Mouse (Mus musculus) ovary, postnatal 10 days (tissue): ENCODE results near the gene Relb.

ENCODE experiments used
- DNase-seq: peaks from one replicate; pipeline ENCODE4 v3.0.0; 2022; ENCODE audit warnings: low spot score

Relb gene

DNA sequence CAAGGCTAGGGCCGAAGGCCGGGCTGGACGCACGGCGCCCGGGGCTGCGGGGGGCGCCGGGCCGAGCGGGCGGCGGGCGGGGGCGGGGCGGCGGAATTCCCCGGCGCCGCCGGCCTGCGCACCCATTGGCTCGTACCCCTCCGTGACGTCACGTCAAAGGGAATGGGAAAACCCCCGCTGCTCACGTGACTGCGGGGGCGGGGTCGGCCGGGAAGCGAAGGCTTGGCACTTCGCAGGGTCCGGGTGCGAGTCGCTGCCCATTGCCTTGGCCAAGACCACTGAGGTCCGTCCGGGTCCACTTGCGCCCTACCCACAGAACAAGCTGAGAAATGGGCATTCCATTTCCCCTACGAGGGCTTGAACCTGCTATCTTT is at the start of gene Relb:
Gene Relb, minus strand, starts transcription at position 78 of the 374 bp plus-strand sequence.
- DNase-seq = peak; percentile 83

DNA sequence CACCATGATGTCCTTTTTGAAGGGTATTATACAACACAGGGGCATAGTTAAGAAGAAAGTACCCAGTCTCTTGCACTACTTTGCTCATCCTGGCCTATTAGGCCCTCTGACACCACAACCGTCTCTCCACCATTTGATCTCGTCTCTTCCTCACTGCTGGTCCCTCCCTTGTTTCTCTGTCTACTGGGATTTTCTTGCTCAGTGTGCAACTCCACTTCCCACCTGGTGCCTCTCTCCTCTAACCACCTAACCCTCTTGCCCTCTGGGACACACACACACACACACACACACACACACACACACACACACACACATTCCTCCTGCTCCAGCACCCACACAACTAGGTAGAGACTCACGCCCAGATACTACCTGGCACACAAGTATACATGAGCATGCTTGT is 49.7 kb upstream of the Relb start:
- no peak for DNase-seq

DNA sequence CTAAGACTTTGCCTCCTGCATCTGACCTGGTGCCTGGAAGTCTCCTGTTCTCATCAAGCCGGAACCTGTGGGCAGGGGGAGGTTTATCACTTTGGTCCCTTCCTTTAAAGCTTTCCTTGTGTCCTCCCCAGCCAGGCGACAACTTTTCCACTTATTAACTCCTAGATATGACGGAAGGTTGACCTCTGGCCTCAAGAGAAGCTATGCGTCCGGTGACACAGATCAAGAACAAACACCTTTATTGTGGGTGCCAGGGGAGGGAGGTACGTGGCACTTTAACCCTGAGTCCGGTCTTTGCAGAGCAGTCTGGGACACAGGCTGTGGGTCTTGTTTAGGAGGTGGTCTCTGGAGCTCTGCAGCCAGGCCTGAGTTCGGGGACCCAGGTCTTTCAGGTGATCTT is 48.6 kb upstream of the Relb start, which contains the start of gene Apoc2:
Gene Apoc2, minus strand, starts transcription at position 70 of the 400 bp plus-strand sequence.
- DNase-seq = no peak

DNA sequence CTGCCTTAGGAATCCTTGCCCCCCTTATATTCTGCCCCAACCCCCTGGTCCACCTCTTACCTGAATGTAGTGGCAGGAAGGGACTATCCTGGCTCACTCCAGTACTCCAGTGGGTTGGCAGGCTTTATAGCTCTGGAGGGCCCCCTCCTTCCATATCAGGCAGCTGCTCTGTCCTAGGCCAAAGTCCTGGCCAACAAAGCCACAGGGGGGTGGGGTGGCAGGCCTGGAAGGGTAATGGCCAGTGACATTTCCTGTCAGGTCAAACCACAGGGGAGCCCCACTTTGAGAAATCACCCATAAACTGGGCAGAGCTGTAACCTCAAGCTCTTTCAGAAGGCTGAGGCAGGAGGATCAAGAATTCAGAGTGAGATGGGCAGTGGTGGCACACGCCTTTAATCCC is 47.4 kb upstream of the Relb start:
- DNase-seq = no peak

DNA sequence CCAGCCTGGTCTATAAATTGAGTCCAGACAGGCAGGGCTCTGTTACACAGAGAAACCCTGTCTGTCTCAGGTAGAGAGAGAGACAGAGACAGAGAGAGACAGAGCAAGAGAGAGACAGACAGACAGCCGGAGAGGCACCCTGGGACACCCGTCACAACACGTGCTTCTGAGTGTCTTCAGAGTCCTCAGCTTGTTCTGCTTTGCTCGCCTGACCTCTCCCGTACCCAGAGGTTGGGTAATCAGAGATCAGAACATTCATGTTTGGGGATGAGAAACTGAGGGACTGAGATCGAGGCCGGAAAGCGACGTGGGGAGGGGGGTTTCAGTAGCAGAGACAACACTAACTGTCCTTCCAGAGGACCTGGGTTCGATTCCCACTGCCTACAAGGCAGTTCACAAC is 46.6 kb upstream of the Relb start:
- DNase-seq = no peak

DNA sequence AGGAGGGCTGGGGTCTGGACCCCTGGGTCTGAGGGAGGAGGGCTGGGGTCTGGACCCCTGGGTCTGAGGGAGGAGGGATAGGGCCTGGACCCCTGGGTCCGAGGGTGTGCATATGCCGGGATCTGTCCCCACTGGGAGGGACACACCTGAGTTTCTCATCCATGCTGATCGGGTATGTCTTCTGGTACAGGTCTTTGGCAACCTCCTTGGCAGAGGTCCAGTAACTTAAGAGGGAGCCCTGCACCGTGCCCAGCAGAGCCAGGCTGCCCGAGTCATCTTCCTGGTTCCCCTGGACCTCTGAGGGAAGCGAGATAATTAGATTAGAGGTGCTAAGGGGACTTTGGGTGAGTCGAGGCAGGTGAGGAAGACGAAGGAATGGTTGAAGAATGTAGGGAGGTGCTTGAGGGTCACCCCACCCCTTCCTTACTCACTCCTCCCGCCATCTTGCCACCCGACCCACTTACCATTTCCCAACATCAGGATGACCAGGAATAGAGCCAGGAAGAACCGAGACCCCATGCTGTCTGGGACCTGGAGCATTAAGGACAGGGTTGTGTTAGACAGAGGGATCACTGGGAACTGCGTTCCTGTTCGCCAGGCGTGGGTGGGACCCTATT is 44.0 kb upstream of the Relb start:
- DNase-seq = no peak

DNA sequence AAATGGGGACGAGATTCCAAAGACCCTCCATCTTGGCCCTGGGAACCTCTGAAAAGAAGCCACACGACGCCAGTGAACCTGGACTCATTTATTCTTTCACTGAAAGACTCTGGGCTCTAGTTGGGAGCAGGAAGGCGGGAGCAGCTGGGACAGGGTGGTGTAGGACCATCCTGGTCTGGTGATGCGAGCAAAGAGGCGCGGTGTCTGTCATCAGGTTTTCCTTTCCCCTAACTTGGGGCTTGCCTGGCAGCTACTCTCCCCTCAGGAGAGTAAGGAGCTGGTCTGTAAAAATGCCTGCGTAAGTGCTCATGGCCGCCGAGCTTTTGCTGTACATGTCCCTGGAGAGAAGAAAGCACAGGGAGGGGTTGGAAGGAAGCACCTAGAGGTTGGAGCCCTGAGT is 42.3 kb upstream of the Relb start:
- DNase-seq = no peak

DNA sequence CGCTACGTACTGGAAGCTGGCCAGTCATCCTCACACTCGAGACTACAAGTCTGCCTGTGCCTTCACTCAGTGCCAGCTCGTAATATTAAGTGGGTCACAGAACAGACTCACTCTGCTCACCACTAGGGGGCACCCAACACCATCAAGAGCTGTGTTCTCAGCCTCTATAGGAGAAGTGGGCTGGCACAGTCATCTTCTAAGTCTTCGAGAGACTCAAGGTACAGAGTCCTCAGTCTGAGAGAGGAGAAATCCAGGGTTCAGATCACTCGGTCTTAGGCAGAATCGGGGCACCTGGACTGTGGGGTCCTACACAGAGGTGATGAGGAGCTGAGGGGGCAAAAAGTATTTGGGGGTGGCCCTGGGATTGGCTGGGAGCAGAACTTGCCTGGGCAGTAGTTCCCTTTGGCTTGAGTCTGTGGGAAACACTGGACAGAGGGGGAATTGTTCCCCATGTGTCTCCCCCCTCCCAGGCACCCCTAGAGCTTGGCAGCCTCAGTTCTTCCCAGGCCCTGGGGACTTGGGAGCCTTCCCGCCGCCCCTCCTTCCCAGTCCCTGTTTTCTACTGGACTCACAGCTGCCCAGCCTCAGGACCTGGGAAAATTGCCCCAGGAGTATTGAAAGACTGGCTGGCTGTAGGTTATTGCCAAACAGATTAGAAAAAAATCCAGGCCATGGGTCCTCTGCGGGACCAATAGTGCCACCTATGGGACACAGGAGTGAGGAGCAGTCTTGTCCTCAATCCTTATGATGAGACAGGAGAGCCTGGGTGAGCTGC is 39.9 kb upstream of the Relb start:
- DNase-seq = peak; percentile 78

DNA sequence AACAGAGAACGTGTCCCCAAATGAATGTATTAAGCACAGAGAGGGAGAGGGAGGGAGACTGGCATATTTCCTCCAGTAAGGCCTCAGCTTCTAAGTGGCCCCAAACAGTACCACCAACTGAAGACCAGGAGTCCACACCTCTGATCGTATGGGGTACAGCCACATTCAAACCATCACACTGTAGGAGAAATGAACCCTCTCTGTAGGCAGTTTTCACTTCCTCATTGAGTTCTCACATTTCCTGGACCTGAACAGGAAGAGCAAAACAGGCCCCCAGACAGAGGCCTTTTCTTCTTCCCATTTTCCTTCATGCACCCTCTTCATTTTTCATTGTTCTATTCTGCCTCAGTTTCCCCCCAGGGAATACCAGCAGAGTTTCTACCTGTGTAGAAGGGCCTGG is 38.2 kb upstream of the Relb start:
- no peak for DNase-seq

DNA sequence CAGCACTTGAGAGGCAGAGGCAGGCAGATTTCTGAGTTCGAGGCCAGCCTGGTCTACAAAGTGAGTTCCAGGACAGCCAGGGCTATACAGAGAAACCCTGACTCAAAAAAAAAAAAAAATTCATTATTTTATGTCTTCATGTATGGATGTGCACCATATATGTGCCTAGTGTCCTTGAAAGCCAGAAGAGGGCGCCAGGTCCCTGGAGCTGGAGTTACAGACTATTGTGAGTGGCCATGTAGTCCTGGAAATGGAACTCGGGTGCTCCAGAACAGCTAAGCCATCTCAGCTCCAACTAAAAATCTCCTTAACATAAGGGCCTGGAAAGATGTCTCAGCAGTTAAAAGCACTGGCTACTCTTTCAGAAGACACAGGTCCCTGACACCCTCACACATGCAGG is 37.5 kb upstream of the Relb start:
- DNase-seq = no peak

DNA sequence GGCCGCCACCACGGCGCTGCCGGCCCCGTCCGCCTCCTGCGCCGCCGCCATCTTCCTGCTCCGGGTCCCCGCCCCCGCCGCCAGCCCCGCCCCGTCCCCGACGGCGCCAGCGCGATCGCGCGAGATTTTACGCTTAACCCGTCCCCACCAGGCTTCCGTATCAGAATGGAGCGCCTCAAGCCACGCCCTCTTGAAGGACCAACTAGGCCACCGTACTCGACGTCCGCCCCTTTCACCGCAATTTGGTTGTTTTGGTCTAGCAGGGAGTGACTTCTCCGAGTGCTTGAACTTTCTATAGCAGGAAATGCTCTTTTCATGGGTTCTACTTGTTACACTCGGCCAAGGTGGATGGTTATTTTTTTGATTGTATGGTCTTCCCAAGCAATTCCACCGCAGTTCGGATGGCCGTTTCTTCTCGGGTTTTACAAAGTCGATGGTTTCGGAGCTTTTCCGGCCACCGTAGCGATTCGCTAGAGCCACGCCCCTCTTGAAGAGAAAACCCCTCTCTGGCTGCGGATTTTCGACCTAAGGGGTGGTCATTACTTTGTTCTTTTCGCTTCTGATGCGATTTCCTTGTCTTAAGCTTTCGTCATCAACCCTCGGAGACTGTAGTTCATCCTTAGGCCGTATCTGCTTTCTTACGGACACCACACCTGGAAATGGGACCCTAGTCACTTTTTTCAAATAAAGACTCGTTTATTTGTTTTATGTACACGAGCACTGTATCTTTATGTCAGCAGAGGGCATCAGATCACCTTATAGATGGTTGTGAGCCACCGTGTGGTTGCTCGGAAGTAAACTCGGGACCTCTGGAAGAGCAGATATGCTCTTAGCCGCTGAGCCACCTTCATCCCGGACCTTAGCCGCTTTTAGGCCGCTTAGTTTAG is 36.0 kb upstream of the Relb start, which contains the start of gene Clptm1:
Gene Clptm1, minus strand, starts transcription at position 79 of the 887 bp plus-strand sequence.
- DNase-seq = peak; percentile 92

DNA sequence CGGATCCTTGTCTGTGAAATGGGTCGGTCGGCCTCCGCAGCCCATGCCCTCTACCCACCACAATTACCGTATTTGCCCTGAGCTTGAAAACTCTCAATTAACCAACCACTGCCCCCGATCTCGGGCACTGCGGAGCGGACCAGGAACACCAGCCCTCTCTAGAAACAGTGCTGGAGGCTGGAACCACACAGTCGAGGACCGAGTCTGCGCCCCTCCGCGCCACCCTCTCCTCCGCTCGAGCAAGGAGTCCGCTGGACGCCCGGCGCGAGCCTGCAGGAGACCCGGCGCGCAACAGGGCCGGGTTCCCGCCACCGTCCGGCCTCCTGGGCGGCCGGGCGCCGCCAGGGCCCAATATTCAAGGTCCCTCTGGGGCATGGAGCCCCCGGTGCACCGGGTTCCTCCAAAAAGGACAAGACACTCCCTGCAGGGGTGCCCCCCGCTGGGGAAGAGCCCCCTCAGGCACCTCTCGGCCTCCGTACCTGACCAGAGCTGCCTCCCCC is 35.3 kb upstream of the Relb start:
- no peak for DNase-seq

DNA sequence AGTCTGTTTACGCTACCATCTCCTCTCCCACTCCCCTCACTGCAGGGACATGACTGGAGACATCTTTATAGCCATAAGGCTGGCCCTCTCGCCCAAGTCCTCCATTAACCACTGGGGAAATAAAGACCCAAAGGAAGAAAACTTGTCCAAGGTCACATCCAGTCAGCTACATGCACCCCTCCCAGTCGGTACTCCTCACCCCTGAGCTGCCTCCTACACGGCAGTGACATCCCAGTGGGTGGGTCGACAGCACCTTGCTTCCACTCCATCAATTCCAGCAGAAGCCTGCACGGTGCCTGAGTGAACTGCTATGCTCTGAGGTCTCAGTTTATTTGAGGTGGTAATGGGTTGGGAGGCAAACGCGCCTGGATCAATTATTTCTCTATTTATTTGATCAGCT is 34.7 kb upstream of the Relb start:
- DNase-seq = no peak

DNA sequence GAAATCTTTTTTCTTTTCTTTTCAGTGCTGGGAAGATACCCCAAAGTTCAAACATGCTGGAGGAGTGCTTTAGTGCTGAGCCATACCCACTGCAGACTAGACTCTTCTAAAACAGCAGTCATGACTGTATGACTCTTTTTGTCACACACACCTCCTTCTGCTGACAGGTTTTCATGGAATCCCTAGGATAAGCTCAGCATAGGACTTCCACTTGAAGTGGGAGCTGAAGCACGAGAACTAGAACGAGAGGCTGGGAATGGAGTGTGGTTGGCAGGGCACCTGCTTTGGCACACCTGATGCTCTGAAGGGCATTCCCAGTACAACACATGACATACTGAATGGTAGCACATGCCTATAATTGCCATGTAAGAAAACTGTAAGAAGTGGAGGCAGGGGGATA is 23.4 kb upstream of the Relb start:
- DNase-seq = no peak

DNA sequence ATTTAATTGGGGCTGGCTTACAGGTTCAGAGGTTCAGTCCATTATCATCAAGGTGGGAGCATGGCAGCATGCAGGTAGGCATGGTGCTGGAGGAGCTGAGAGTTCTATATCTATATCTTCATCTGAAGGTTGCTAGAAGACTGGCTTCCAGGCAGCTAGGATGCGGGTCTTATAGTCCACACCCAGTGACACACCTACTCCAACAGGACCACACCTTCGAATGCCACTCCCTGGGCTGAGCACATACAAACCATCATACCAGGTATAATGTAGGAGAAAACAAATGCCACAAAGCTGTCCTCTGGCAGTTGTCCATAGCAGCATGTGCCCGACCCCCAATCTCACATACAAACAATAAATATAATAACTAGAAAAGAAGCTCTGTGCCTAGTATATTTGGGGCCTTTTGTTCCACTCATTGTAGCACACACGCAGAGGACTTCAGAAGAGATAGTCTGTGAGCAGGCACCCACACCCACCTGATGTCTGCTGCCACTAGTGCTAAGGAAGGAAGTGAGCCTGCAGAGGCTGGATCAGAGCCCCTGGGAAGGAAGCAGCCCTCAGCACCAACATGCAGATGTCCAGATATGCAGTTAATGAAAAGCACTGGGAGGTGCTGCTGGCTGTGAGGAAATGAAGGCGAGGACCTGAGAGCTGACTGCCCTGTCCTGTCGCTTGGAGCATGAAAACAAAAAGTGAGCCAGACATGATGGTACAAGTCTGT is 22.0 kb upstream of the Relb start:
- no peak for DNase-seq

DNA sequence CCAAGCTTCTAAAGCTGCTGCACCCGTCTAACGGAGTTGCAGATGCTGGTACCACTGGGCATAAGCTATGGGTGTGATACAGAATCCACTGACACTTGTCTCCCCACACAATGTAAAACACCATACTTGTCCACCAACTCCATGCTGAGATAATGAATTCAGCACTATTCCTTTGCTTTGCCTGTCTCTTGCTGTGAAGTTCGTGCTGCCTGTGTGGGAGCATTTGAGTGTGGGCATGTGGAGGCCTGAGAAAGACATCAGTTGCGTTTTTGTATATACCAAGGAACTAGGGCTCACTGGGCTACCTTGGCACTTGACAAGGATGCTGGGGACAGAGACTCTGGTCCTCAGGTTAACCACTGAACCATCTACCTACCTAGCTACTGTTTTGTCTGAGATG is 12.0 kb upstream of the Relb start:
- DNase-seq = no peak

DNA sequence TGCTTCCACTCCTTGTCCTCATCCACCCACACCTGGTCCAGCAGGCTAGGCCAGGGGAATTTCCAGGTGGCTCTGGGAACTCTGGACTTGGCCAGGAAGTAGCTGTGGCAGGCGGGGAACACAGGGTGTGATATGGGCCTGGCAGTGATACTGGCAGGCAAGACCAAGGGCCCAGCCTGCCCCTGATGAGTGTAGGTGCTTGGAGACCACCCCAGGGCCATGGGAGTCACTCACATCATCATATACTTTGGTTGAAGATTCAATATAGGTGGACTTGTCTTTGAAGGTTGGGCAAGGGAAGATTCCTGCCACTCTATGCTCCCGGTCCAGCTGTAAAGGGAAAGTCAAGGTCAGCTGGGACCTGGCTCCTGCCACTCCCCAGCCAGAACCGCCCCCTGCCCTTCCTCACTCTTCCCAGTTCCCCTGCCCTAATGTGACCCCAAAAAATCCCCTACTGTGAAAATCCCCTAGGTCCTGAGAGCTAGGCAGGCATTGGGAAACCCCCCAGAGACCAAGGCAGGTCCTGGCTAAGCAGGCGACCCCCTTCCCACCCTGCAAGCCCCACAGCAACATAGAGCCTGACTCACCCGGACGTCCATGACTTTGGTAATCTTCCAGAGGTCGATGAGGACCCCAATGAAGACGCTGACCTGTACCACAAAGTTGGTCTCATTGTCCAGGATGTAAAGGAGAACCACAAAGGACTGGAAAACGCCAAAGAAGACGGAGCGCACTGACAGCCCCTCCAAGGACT is 6.0 kb upstream of the Relb start:
- no peak for DNase-seq

DNA sequence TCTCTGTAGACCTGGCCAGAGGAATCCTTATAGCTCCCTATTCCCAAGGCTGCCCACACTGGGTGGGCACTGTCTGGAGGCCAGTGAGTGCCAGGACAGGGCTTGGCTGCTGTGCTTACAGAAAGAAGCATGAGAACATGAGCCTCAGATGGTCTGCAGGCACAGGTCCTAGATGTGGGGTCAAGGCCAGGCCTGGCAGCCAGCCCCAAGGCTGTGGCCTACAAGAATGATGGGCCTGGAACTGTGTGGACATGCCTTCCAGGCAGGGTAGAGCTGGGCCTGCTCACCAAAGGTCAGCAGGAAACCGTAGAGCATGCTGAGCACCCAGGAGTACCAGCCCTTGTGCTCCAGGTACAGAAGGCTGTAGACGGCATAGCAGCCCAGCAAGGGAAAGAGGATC is 5.4 kb upstream of the Relb start:
- no peak for DNase-seq

DNA sequence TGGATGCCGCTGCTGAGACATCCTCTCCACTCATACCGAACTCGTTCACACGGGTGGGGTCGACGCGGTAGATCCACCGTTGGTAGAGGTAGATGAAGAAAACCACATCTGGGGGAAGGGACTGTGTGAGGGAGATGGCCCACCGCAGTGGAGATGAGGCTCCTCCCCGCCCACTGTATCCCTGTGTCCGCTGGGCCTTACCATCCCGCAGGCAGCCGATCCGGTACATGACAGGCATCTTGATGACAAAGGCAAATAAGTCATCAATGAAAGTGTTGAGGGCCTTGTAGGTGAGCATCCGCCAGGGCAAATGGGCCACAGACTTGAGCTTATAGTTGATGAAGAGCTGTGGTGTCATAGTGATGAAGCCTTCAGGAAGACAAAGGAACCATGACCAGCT is 4.6 kb upstream of the Relb start:
- no peak for DNase-seq

DNA sequence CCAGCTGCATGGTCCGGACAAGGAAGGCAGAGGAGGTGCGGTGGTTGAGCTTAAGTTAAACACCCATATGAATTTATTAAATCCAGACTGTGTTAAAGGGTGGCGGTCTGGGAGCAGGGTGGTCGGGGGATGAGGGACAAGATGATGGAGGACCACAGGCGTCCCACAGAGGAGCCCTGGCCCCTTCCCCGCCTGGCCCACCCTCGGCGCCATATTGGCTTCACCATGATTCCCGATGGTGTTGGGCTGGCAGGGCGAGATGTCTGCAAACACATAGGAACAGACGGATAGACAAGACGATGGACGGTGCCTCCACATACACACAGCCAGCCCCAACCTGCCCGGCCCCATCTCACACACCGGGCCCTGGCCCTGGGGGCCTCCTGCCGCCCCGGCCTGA is 4.0 kb upstream of the Relb start:
- no peak for DNase-seq

DNA sequence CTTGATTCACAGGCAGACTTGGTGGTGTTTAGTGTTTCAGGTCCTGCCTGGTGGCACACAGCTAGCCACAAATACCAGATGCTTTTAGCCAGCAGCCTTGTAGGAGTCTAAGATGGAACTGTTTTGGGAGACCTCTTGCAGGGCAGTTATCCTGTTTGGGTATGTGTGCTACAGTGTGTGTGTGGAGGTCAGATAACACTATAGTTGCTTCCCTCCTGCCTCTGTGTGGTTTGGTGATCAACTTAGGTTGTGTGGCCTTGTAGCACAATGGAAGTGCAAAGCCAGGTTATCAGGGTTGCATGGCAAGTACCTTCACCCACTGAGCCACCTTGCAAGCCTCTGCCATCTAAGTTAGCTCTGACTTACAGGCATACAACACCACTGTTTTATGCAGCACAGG is 3.5 kb upstream of the Relb start:
- DNase-seq = no peak
